In the genomic region with DNA sequence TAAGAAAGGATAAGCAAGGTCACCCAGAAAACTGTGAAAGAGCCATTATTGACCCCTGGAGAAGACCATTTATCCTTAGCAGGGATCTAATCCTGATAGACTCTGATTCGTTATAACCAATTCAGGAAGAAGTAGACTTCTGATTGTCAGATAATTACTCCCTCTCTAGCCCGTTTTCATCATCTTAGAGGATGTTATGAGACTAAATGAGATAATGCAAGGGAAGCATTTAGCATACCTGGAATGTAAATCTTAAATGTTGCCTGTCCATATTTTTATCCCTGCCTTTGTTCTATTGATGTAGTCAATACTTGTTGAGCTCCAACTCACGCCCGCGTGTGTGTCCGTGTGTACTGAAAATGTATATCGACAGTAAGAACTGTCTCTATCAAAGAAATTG, we compare ENCODE assay signal across 8 mouse cellular contexts. TPM values are rescaled to one million over a fixed set of nuclear protein-coding genes. Genes with fewer than 3 reads are reported as not detected.
A peak's percentile ranks its signal among the peaks of the same experiment; 100 is the strongest.
DNase-seq lines count a peak whose midpoint lies in the region; ATAC-seq and TF ChIP-seq lines count a peak whose summit lies in the region.

No protein-coding gene starts in this region.

- H3K36me3 ChIP-seq in embryonic facial prominence, embryonic 13.5 days: no peaks in the 10 kb centered on the region
- no peaks in the 10 kb centered on the region for H3K36me3 ChIP-seq in intestine, embryonic 15.5 days
- no peaks in the 10 kb centered on the region for H3K36me3 ChIP-seq in neural tube, embryonic 14.5 days (ENCODE audit: control insufficient read depth, insufficient read depth, low read length)

- peak overlapping the region; percentile 69 for H3K4me2 ChIP-seq in embryonic facial prominence, embryonic 13.5 days
- peak overlapping the region; percentile 64 for H3K4me2 ChIP-seq in intestine, embryonic 15.5 days (replicated peaks)
- peak overlapping the region; percentile 68 for H3K4me2 ChIP-seq in neural tube, embryonic 14.5 days (ENCODE audit: low read depth, low read length)

- peak overlapping the region; percentile 77 for H3K4me3 ChIP-seq in lung, adult 2 months (replicated peaks; ENCODE audit: extremely low read depth, low read depth, low read length)
- H3K4me3 ChIP-seq in embryonic facial prominence, embryonic 13.5 days: peak overlapping the region; percentile 62
- peak overlapping the region; percentile 45 for H3K4me3 ChIP-seq in intestine, embryonic 15.5 days (replicated peaks)
- H3K4me3 ChIP-seq in neural tube, embryonic 14.5 days (ENCODE audit: low read depth, low read length): peak overlapping the region; percentile 64

- TF ChIP-seq POLR2A in lung, adult 2 months (IDR thresholded peaks at IDR 0.05; ENCODE audit: borderline replicate concordance, extremely low read depth, low read depth, low read length): no peak

- H3K4me1 ChIP-seq in lung, adult 2 months (ENCODE audit: control insufficient read depth, insufficient read depth, low read length): peaks cover 2% of the 10 kb centered on the region; the same call in 1 of the 2 replicates
- peaks cover 14% of the 10 kb centered on the region for H3K4me1 ChIP-seq in embryonic facial prominence, embryonic 13.5 days
- no peaks in the 10 kb centered on the region for H3K4me1 ChIP-seq in intestine, embryonic 15.5 days (replicated peaks)
- 0 out of 2 replicates have a peak, but pooled peaks cover 3% of the 10 kb centered on the region for H3K4me1 ChIP-seq in neural tube, embryonic 14.5 days (ENCODE audit: control insufficient read depth, insufficient read depth, low read length)

- DNase-seq in lung, adult 2 months: no peak
- no peak for DNase-seq in lung, postnatal 36 days
- DNase-seq in Muller cell, postnatal 12 days (ENCODE audit: inconsistent ontology term): no peak
- DNase-seq in right cerebral cortex, postnatal 10 days (ENCODE audit: low spot score in 2 of 2): no peak

- 40% methylated on average over 7 of the region's 7 CpGs for WGBS in lung, adult 2 months
- 45% methylated on average over 7 of the region's 7 CpGs for WGBS in embryonic facial prominence, embryonic 13.5 days
- 43% methylated on average over 7 of the region's 7 CpGs for WGBS in intestine, embryonic 15.5 days
- WGBS in neural tube, embryonic 14.5 days: 47% methylated on average over 7 of the region's 7 CpGs

- no peak for TF ChIP-seq CTCF in lung, adult 2 months (IDR thresholded peaks at IDR 0.05; ENCODE audit: insufficient read depth, low read length)

- peak overlapping the region; percentile 83 for H3K27ac ChIP-seq in embryonic facial prominence, embryonic 13.5 days
- peak overlapping the region; percentile 73 for H3K27ac ChIP-seq in intestine, embryonic 15.5 days
- H3K27ac ChIP-seq in neural tube, embryonic 14.5 days (ENCODE audit: low read depth, low read length): peak overlapping the region; percentile 80

- H3K9ac ChIP-seq in embryonic facial prominence, embryonic 13.5 days: peak overlapping the region; percentile 83
- peak overlapping the region; percentile 53 for H3K9ac ChIP-seq in intestine, embryonic 15.5 days
- peak overlapping the region; percentile 68 for H3K9ac ChIP-seq in neural tube, embryonic 14.5 days (replicated peaks; ENCODE audit: low read depth, low read length)

- no peak for ATAC-seq in embryonic facial prominence, embryonic 13.5 days (ENCODE audit: insufficient number of reproducible peaks, insufficient read depth, low FRiP score, low TSS enrichment, low read depth)
- ATAC-seq in intestine, embryonic 15.5 days: 0 out of 2 replicates have a peak, but pooled peaks have one; percentile 2
- ATAC-seq in neural tube, embryonic 14.5 days (ENCODE audit: low read depth): no peak; the same call in 1 of the 2 replicates
- ATAC-seq in megakaryocyte progenitor cell, adult 5-6 weeks (replicated peaks; ENCODE audit: poor library complexity): no peak

- H3K27me3 ChIP-seq in embryonic facial prominence, embryonic 13.5 days: no peaks in the 10 kb centered on the region
- no peaks in the 10 kb centered on the region for H3K27me3 ChIP-seq in intestine, embryonic 15.5 days (replicated peaks)
- no peaks in the 10 kb centered on the region for H3K27me3 ChIP-seq in neural tube, embryonic 14.5 days (ENCODE audit: control insufficient read depth, insufficient read depth, low read length)

- no peaks in the 10 kb centered on the region for H3K9me3 ChIP-seq in embryonic facial prominence, embryonic 13.5 days
- no peaks in the 10 kb centered on the region for H3K9me3 ChIP-seq in intestine, embryonic 15.5 days
- H3K9me3 ChIP-seq in neural tube, embryonic 14.5 days (ENCODE audit: control insufficient read depth, low read length): no peaks in the 10 kb centered on the region

RNA-seq across cellular contexts. Expression of a gene that starts 0.6 kb away (rescaled TPM):
- polyA plus RNA-seq in lung, adult 2 months (2012; rRNA removed): 1.2 and 2.1 TPM in 2 replicates
- 12.2 and 12.3 TPM in 2 replicates for polyA plus RNA-seq in embryonic facial prominence, embryonic 13.5 days (2015; fragmentation: Nextera tagmentation; extraction: Ambion mirVana)
- 15.6 and 18.7 TPM in 2 replicates for polyA plus RNA-seq in intestine, embryonic 15.5 days (2015; fragmentation: Nextera tagmentation; extraction: Ambion mirVana)
- polyA plus RNA-seq in neural tube, embryonic 14.5 days (2014; fragmentation: Nextera tagmentation; extraction: Ambion mirVana): 63.3 and 68.8 TPM in 2 replicates
- total RNA-seq in megakaryocyte progenitor cell, adult 5-6 weeks (2015): 5.6 and 6.0 TPM in 2 replicates
- total RNA-seq in megakaryocyte progenitor cell, adult 5-6 weeks (2017): 2.8 and 3.6 TPM in 2 replicates

RNA-seq across cellular contexts. Expression of a gene that starts 31.4 kb away (rescaled TPM):
- polyA plus RNA-seq in lung, adult 2 months (2012; rRNA removed): 0.26 and 24.4 TPM in 2 replicates
- polyA plus RNA-seq in embryonic facial prominence, embryonic 13.5 days (2015; fragmentation: Nextera tagmentation; extraction: Ambion mirVana): 5.2 and 9.2 TPM in 2 replicates
- polyA plus RNA-seq in intestine, embryonic 15.5 days (2015; fragmentation: Nextera tagmentation; extraction: Ambion mirVana): not detected in 2 replicates
- 0.22 TPM in 1 of 2 replicates, not detected in the other for polyA plus RNA-seq in neural tube, embryonic 14.5 days (2014; fragmentation: Nextera tagmentation; extraction: Ambion mirVana)
- total RNA-seq in megakaryocyte progenitor cell, adult 5-6 weeks (2015): not detected in 2 replicates
- total RNA-seq in megakaryocyte progenitor cell, adult 5-6 weeks (2017): not detected in 2 replicates

RNA-seq across cellular contexts. Expression of a gene that starts 46.7 kb away (rescaled TPM):
- polyA plus RNA-seq in lung, adult 2 months (2012; rRNA removed): not detected in 2 replicates
- polyA plus RNA-seq in embryonic facial prominence, embryonic 13.5 days (2015; fragmentation: Nextera tagmentation; extraction: Ambion mirVana): not detected in 2 replicates
- polyA plus RNA-seq in intestine, embryonic 15.5 days (2015; fragmentation: Nextera tagmentation; extraction: Ambion mirVana): not detected in 2 replicates
- polyA plus RNA-seq in neural tube, embryonic 14.5 days (2014; fragmentation: Nextera tagmentation; extraction: Ambion mirVana): not detected in 2 replicates
- total RNA-seq in megakaryocyte progenitor cell, adult 5-6 weeks (2015): not detected in 2 replicates
- total RNA-seq in megakaryocyte progenitor cell, adult 5-6 weeks (2017): not detected in 2 replicates

RNA-seq across cellular contexts. Expression of a gene that starts 51.7 kb away (rescaled TPM):
- polyA plus RNA-seq in lung, adult 2 months (2012; rRNA removed): 0.37 and 0.83 TPM in 2 replicates
- 2.3 and 3.5 TPM in 2 replicates for polyA plus RNA-seq in embryonic facial prominence, embryonic 13.5 days (2015; fragmentation: Nextera tagmentation; extraction: Ambion mirVana)
- polyA plus RNA-seq in intestine, embryonic 15.5 days (2015; fragmentation: Nextera tagmentation; extraction: Ambion mirVana): 0.59 and 0.81 TPM in 2 replicates
- polyA plus RNA-seq in neural tube, embryonic 14.5 days (2014; fragmentation: Nextera tagmentation; extraction: Ambion mirVana): 3.9 and 4.3 TPM in 2 replicates
- total RNA-seq in megakaryocyte progenitor cell, adult 5-6 weeks (2015): not detected in 2 replicates
- total RNA-seq in megakaryocyte progenitor cell, adult 5-6 weeks (2017): not detected in 2 replicates
